Mouse (Mus musculus): ENCODE results near the gene Speer4e. TPM values are rescaled to one million over a fixed set of nuclear protein-coding genes. Genes with fewer than 3 reads are reported as not detected.

Gene Speer4e
- not detected for polyA plus RNA-seq (2017; shearing (Covaris generic))

GRCm38 (mm10) chr5:14938329-14938728, at the start of gene Speer4e:
Speer4e (minus strand) TSS chr5:14938429.

DNA sequence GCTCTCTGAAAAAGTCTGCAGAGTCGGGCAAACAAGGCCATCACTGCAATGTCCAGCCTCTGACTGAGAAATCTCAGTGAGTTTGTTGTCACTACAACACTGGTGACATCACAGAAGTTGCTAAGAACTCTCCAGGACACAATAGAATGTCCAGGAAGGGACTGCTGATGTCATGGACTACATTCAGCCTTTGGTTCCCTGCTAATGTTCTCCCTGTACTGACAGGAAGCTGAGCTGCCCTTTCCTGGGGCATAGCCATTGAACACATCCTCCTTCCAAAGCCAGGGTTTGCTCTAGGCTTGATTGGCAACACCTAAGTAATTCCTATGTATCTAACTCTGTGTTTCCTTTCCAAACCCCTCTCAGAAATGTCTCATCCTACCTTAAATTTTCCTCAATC, 40.6 kb upstream of the Speer4e start, which contains the start of gene Gm10354:
Gene Gm10354, minus strand, starts transcription at position 101 of the 400 bp plus-strand sequence.

GRCm38 (mm10) chr5:14914799-14915198, 23.4 kb downstream of the Speer4e start, which contains the start of gene Gm9758:
Gm9758 (minus strand) TSS chr5:14914899.

Other genes with a start within 250 kb of the Speer4e start
- not detected for gene Gm9758, start 23.5 kb downstream of the Speer4e start, polyA plus RNA-seq (2017; shearing (Covaris generic))
- gene Gm10354, start 40.5 kb upstream of the Speer4e start, polyA plus RNA-seq (2017; shearing (Covaris generic)), result not detected
- not detected for gene Gm17019, start 94.6 kb upstream of the Speer4e start, polyA plus RNA-seq (2017; shearing (Covaris generic))